Mouse (Mus musculus) cerebellum, adult 2 months (tissue): Measurements from ENCODE around the gene Traf3ip2. TPM values are rescaled to one million over a fixed set of nuclear protein-coding genes. Genes with fewer than 3 reads are reported as not detected.

Source experiments
- DNase-seq, 2 experiments: peaks; one replicate each; pipeline ENCODE4 v3.0.0; 2021
- H3K27ac ChIP-seq: fragments of 200-500 bp; 2 replicates; pipeline ENCODE4 v1.5.1; 2012; ENCODE audit warnings: low read length, control low read depth, inconsistent platforms; ENCODE audit not compliant: insufficient read depth
- H3K27me3 ChIP-seq: fragments of 200-500 bp; 2 replicates; pipeline ENCODE4 v1.6.1; 2012; ENCODE audit warnings: inconsistent platforms, mild to moderate bottlenecking, low read length, moderate library complexity; ENCODE audit not compliant: control insufficient read depth, insufficient read depth
- H3K4me1 ChIP-seq: fragments of 200-500 bp; 2 replicates; pipeline ENCODE4 v1.6.1; 2011; ENCODE audit warnings: low read length; ENCODE audit not compliant: control insufficient read depth, insufficient read depth
- H3K4me3 ChIP-seq: fragments of 200-500 bp; replicated peaks from 2 replicates; pipeline ENCODE3; 2011; ENCODE audit warnings: mild to moderate bottlenecking, low read depth, low read length, control low read depth; ENCODE audit not compliant: insufficient read depth
- CTCF ChIP-seq: fragments of 200-500 bp; IDR thresholded peaks from 2 replicates; pipeline ENCODE4 v1.5.1; 2011; ENCODE audit warnings: low read depth, mild to moderate bottlenecking, control low read depth, low read length, moderate library complexity, borderline replicate concordance; ENCODE audit not compliant: insufficient read depth
- POLR2A ChIP-seq: fragments of 200-500 bp; IDR thresholded peaks from 2 replicates; pipeline ENCODE4 v1.6.1; 2011; ENCODE audit warnings: low read length, control low read depth, borderline replicate concordance; ENCODE audit not compliant: insufficient read depth
- WGBS: fragments of 180-500 bp; shearing (Covaris S2); methylation state at CpG from one replicate; pipeline ENCODE4 v1.1.7; 2018; 5-methylcytosine and 5-hydroxymethylcytosine counted together
- polyA plus RNA-seq: library from polyadenylated mRNA; depleted of rRNA; stranded (reverse); fragments of >200 nt; gene quantifications from 2 replicates; pipeline ENCODE4 v1.2.3, GENCODE M21; 2012

Traf3ip2 gene
- polyA plus RNA-seq, 1 experiment, result 5.7 TPM

DNA sequence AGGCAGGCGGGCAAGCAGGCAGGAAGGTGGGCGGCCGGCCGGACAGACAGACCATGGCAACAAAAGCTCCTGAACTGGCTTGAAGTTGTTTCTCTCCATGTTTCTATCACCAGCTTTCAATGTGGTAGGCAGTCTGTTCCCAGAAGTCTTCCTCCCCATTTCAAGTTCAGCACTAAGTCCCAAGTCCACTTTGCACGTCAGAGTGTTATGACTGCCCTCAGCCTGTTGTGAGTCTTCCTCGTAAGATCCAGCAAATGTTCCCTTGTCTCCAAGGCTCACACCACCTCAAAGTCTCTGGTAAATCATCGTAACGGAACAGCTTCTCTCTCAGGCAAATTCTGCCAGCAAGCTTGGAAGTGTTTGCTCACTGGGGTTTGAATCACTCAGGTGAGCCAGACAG, 3.9 kb downstream of the Traf3ip2 start:
- WGBS, result 93% methylated on average over 8 of the region's 8 CpGs
- no peak overlapping the region for H3K27ac ChIP-seq
- DNase-seq, result no peak
- no peaks in the 10 kb centered on the region for H3K27me3 ChIP-seq
- TF ChIP-seq CTCF, result no peak
- TF ChIP-seq POLR2A, result no peak
- peaks cover 6% of the 10 kb centered on the region; the same call in 1 of the 2 replicates for H3K4me1 ChIP-seq
- no peak overlapping the region for H3K4me3 ChIP-seq

DNA sequence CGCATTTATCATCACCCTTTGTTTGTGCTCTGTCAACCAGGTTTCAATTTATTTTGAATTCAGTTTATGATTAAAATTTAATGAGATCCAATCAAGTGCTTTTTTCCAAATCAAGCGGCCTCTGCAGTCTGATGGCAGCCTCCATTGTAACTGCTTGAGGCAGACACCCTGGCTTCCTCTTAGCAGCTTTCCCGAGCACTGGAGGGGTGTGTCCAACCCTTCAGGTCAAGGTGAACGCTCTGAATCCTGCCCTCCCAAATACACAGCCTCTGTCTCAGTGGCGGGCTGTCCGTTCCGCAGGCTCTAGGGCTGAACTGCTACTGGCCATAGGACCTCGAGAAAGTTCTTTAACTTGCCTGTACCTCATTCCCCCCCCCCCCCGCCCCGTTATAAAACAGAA, 5.7 kb downstream of the Traf3ip2 start:
- Histone ChIP-seq H3K27ac (no peak overlapping the region), H3K4me1 (peaks cover 6% of the 10 kb centered on the region; the same call in 1 of the 2 replicates), H3K27me3 (no peaks in the 10 kb centered on the region), H3K4me3 (no peak overlapping the region)
- TF ChIP-seq POLR2A (no peak), CTCF (no peak)
- WGBS, result 91% methylated on average over 10 of the region's 10 CpGs
- DNase-seq, result no peak

DNA sequence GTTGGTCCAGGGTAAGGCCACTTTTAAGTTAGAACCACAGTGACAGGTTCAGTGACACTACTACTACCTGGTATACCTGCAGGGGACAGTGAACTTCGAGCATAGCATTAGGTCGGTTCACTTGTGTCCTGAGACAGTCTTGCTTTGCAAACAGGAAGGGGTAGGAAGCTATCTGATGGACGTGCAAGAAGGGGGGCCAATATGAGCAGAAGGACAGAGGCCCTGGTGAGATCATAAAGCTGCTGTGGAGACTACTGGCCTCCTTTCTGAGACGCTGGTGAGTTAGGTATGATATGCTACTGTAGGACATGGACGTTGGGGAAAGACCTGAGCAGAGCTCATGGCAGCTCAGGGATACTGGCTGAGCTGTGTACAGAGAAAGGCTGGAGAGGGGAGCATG, 7.9 kb downstream of the Traf3ip2 start:
- Histone ChIP-seq H3K4me1 (peaks cover 10% of the 10 kb centered on the region; the same call in 1 of the 2 replicates), H3K27me3 (no peaks in the 10 kb centered on the region), H3K4me3 (no peak overlapping the region), H3K27ac (no peak overlapping the region)
- TF ChIP-seq POLR2A (no peak), CTCF (no peak)
- no peak for DNase-seq
- WGBS, result 93% methylated on average over 5 of the region's 5 CpGs

DNA sequence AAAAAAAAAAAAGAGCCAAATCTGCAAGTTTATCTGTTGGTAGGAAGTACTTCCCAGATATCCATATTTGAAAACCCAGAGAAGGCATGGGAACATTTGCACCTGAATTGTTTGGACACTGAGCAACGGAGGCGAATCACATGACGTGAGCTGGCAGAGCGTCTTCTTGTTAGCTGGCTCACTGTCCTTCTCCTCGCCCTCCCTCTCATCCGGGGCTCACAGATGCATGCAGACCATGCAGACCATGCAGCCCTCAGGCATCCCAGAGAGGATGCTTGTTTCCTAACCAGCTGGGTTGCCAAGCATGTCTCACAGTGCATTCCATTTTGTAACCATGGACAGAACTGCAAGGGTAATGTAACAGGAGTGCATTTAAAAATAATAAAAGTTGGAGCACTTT, 11.1 kb downstream of the Traf3ip2 start:
- DNase-seq, result no peak
- TF ChIP-seq CTCF, result no peak
- no peak for TF ChIP-seq POLR2A
- H3K27ac ChIP-seq, result no peak overlapping the region
- no peak overlapping the region for H3K4me3 ChIP-seq
- peaks cover 9% of the 10 kb centered on the region; the same call in 1 of the 2 replicates for H3K4me1 ChIP-seq
- 55% methylated on average over 6 of the region's 6 CpGs for WGBS
- H3K27me3 ChIP-seq, result no peaks in the 10 kb centered on the region

DNA sequence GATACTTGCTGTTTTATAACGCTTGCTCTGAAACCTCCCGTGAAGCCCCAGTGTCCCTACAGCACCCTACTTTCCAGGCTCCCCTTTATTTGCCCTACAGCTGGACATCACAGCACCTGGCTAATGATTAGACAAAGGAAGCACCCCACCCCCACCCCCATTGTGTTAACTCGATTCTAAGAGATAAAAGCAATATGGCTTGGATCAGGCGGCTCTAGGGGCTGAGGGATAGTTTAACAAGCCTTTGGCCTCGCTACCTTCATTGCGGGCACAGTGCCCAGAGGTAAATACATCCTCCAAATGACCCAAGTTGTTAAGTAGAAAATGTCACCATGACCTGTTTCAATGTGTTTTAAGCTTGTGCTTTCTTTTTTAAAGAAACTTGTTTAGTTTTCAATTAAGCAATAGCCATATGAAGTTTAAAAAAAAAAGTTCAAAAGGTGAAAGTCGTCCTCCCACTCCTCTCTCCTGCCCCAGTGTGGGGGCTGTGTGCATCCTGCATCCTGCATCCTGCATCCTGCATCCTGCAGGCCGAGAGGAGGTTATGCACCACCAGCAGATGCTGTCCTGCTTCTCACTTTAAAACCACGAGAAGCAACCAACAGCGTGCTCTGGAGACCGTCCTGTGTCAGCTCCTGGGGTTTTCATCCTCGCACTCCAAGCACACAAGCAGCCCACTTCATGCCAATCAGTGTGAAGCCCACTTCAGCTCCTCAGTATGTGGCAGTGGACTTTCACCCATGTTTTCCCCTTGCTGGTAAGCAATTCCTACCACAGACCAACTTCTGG, 12.3 kb downstream of the Traf3ip2 start:
- Histone ChIP-seq H3K27ac (no peak overlapping the region), H3K4me3 (no peak overlapping the region), H3K4me1 (peaks cover 9% of the 10 kb centered on the region; the same call in 1 of the 2 replicates), H3K27me3 (no peaks in the 10 kb centered on the region)
- 72% methylated on average over 12 of the region's 12 CpGs for WGBS
- TF ChIP-seq CTCF (no peak), POLR2A (no peak)
- DNase-seq, result no peak

DNA sequence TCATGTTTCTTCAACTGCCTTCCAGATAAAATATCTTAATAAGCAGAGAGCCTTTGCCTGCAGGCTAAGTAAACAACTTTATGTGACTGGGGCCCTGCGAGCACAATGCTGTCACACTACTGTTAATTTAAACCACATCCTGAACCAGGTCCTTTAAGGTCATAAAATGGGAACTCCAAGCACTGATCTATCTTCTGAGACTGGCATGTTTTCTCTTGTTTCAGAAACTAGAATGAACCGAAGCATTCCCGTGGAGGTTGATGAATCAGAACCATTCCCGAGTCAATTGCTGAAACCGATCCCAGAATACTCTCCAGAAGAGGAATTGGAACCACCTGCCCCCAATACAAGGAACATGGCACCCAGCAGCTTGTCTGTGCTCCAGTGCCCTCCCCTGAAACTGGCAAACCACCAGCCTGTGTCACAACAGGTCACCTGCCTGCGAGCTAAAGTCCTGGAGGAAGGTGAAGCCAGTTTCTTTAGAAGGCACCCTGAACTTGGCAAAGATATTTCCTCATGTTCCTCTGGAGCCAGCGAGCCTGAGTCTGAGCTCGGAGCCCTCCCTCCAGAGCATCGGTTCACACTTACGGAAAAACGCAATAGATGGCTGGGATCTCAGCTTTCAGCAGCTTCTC, 13.0 kb downstream of the Traf3ip2 start:
- H3K4me3 ChIP-seq, result no peak overlapping the region
- 46% methylated on average over 11 of the region's 11 CpGs for WGBS
- H3K4me1 ChIP-seq, result peaks cover 9% of the 10 kb centered on the region; the same call in 1 of the 2 replicates

DNA sequence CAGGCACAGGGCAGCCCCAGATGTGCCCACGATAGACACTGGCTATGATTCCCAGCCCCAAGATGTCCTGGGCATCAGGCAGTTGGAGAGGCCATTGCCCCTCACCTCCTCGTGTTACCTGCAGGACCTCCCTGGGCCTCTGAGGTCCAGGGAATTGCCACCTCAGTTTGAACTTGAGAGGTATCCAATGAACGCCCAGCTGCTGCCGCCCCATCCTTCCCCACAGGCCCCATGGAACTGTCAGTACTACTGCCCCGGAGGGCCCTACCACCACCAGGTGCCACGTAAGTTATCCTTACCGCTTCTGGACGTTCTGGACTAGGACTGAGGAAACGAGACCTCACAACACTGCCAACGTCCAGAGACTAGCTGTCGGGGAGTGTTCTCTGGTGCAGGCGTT, 13.6 kb downstream of the Traf3ip2 start:
- no peak for TF ChIP-seq CTCF
- TF ChIP-seq POLR2A, result no peak
- WGBS, result 91% methylated on average over 12 of the region's 12 CpGs
- Histone ChIP-seq H3K27me3 (no peaks in the 10 kb centered on the region), H3K4me1 (peaks cover 9% of the 10 kb centered on the region; the same call in 1 of the 2 replicates), H3K4me3 (no peak overlapping the region), H3K27ac (no peak overlapping the region)
- no peak for DNase-seq

More for the DNA sequence above, 13.0 kb downstream of the Traf3ip2 start:
- TF ChIP-seq POLR2A, result no peak
- no peak for TF ChIP-seq CTCF
- no peaks in the 10 kb centered on the region for H3K27me3 ChIP-seq
- peak in 1 of 2 experiments; percentile 45 for DNase-seq
- H3K27ac ChIP-seq, result no peak overlapping the region

DNA sequence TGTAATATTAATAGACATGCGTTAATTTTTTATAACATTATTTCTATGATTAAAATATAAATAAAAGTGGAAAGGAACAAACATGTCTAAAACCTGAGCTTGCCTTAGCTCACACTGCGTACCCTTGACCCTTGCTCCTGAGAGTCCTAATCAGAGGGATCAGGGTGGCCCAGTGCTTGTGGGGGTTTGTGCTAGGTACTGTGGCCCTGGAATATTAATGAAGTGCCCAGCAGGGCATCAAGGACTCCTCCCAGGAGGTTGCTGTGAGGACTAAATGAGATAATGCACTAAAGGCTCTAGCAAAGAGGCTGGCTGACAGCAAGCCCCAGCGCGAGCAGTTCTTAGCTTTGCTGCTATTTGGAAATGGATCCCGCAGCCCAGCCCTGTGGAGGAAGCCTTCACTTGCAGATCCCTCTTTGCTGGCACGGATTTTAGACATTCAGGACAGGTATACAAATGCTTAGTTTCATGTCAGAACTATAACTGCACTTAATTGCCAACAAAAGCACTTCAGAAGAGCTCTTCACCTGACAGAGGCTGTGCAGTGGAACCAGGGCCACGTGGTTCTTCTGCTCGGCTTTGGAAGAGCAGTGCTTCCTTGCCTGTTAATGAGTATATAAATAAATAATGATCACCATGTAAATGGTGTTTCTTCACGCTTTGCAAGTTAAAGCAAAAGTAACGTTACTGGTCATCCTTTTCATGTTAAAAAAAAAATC, 16.2 kb downstream of the Traf3ip2 start:
- Histone ChIP-seq H3K27me3 (no peaks in the 10 kb centered on the region), H3K27ac (no peak overlapping the region), H3K4me3 (no peak overlapping the region), H3K4me1 (peaks cover 9% of the 10 kb centered on the region; the same call in 1 of the 2 replicates)
- WGBS, result 85% methylated on average over 10 of the region's 10 CpGs
- TF ChIP-seq POLR2A (no peak), CTCF (no peak)
- DNase-seq, result no peak
